Mouse (Mus musculus) forelimb bud, embryonic 11.5 days (tissue): ENCODE measurements at regions not wholly inside any gene's neighbourhood (a gene's known extent, or its start where the extent isn't known, plus 50 kb on each side); places are given as distances from the start of the nearest gene placed in this dataset.
A peak's percentile ranks its signal among the peaks of the same experiment; 100 is the strongest.

Experiments
- DNase-seq: peaks from one replicate; pipeline ENCODE4 v3.0.0-alpha.2; 2012; ENCODE audit warnings: low read depth, low spot score

DNA sequence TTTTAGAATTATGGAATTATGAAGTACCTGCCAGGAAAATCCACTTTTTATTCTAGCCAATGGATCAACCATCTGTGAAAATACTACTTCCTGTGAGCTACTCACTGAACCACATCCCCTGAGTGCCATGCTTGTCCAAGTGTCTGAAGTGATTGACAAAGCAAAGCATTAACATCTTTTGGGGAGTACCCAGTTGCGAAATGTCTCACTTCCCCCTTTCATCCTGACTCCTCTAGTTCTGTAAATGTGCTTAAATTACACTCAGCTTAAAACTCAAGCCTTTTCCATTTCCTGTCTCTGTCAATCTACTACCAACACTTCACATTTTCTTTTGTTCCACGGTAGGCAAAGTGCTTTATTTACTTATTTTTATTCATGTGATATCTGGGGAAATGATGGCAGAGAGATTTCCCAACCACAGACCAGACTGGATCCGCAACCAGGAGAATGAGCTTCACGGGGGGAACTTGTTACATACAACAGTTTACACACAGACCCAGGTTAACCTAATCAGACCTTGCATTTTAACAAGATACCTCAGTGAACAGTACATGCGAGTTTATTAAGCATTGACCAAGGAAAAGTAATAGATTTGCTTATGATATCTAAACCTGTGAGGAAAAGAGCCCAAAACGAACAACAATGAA is 726.1 kb upstream of the Cited2 start:
- no peak for DNase-seq

DNA sequence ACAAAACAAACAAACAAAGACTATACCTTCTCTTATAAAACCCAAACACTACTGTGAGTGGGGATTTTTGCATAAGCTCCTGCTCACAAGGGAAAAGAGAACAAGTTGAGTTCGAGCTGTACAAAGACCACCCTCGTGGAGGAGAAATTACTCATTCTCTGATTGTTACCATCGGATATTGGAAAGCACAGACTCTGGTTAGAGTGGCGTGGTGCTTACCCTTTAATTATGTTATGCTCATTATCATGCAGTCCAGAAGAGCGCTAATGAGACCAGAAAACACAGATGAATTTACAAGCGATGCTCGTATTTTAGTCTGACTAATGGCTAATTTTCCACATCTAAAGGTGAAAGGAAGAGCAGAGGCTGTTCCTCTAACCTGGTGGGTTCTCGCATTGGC is 721.7 kb upstream of the Cited2 start:
- no peak for DNase-seq

DNA sequence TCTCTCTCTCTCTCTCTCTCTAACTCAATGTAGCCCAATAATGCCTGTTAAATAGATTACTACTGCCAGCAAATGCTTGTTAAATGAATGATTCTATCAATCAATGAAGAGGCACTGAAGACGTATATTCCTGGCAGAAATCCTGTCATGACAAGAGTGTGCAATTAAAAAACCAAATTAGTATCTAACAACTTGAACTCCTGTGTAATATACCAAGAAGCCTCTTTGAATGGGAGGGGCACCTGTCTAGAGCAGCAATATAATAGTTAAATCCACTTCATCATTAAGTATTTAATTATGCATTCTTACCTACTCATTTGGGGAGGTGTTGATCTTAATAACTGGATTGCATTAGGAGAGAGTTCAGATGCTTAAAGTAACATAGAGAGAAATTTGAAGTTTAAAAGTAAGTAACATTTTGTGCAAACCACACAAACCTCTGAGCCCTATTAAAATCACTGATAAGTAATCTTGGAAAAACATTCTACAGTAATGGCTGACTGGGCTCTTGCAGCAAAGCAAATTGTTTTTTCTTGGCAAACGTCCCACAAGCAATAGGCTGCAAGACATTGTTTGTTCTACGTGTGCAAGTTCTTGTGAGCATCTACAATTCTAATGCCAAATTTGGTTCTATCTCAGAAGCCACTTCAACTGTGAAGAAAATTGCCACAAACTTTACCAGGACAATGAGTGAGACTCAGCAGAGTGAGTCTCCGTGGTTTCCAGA is 719.7 kb upstream of the Cited2 start:
- no peak for DNase-seq

DNA sequence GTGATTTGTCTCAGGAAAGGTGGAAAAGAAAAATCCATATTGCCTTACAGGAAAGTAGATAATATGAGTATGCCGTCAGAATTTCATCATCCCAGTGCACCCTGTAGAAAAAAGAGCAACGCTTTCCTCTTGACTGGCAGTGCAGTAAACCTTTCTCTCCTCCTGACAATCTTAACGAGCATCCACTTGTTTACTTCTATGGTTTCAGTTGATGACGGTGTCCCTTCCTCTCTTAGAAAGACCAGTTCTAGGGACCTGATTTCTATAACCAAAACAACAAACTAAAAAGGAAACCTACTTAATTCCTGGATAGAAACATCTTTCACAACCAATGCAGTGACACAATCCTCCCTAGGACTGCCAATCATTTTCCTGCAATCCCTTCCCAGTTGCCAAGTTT is 714.3 kb upstream of the Cited2 start:
- DNase-seq = no peak

DNA sequence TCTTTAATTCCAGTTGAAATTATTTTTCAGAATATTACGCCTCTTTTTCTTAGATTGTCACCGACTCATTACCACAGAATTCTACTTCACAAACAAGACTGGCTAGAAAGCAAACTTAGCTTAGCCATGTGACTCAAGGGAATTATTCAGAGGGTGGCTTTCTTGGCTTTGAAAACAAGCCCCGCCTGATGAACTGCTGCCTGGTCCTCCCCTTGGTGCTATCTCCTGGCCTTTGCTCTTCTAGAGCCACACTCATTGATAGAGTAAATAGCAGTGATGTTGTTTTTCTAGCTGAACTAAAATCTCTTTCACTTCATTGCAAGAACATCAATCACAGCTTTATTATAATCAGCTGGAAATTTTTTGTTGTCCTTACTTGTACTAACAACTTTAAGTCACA is 713.0 kb upstream of the Cited2 start:
- DNase-seq = no peak

DNA sequence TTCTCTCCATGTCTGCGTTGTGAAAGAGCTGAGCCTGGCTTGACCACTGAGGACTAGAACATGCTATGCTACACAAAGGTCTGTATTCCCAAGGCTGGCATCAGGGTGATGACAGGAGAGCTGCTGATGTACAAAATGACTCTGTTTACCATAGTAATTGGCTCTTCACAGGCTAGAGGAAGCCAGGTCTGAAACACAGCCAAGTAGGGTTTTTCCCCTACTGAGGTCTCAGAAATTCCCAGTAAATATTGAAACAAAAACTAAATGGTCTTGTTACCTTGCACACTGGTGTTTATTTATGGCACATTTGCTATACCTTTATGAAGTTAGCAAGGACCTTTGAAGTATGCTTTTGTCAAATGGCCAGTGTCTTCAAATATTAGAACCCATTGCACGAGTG is 711.1 kb upstream of the Cited2 start:
- DNase-seq = no peak

DNA sequence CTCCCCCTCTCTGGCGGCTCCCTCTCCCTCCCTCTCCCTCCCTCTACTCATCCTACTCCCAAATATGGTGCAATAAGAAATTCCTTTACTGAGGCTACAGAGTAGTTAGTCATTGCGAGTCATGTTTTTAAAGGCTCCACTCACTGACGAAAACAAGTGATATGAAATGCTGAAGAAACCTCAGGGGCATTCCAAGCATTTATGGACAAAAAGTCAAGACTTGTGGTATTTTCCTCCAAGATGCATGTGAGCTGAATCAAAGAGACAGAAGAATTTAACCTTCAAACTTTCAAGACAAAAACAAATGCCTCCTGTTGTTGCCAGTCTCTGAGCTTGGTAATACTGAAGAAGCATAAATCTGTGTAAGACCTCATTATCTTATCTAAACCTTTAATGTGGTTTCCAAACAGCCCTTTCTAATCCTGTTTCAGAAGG is 710.5 kb upstream of the Cited2 start:
- no peak for DNase-seq

GRCm38 (mm10) chr10:17014826-17015225 is 708.2 kb upstream of the Cited2 start:
- no peak for DNase-seq

GRCm38 (mm10) chr10:17016854-17017253 is 706.2 kb upstream of the Cited2 start:
- DNase-seq = no peak

DNA sequence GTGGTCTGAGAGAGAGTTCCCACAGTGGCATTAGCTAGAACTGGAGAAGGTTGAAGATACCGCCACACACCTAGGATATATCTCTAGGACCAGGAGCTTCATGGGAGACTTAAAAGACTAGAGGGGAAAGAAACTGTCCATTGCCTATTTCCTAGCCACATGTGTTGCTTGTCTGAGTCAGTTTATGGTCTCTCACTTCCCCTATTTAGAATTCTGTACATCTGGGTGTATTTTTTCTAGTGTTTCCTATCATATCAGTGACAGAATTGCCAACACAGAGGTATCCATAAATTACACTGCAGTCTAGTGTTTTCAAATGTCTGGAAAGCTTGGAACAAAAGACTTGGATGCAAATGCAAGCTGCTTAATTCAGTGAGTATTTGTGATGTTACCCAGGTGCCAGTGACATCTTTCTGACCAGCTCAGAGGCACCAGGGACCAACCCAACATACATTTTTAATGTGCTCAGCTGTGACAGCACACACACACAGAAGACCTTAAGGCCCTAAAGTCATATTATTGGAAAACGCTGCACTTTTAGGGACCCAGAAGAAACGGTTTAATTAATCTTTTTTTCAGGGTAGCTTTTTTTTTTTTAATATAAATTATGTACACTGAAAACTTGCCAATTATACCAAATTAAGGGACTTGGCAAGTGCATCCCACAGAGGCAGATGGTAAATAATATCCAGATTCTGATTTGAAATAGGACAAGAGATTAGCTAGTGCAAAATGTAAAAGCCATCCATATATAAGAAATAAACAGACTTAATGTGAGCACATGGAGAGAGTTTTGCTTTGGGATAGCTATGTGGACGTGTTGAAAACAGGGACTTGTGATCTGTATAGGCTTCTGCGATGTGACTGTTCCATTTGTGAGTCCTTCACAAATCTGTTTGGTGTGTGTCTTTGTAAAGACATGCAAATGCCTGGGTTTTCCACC is 700.5 kb upstream of the Cited2 start:
- DNase-seq = no peak

DNA sequence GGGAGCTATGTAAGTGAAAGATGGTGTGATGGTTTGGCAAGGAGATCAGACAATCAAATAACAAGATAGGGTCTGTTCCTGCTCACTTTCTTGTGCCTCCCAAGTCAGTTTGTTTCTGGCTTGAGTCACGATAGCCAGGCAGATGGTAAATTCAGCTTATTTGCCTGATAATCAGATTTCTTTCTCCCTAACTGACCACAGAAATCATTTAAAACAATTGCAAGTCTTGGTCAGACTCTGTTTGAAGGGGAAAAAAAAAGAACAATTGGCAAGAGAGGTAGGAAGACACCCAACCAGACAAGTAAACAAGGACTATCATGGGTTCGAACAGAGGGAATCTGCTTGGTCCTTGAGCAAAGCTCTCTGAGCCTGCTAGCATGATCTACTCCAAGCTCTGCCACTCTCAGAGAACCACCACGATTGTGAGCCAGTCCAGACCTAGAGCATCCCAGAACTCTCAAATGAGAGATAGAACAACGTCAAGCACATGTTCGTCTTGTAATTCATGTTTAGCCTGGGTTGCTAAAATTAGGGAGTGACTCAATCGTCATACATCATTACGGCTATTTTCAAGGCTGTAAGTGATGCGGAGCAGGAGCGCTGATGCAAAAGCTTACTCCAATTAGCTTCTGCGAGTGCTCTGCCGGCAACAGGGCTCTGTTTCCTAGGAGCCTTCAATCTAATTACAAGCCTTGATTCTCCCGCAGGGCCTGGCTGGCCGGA is 699.3 kb upstream of the Cited2 start:
- peak; percentile 10 for DNase-seq

GRCm38 (mm10) chr10:17024294-17024665 is 698.7 kb upstream of the Cited2 start:
- no peak for DNase-seq

DNA sequence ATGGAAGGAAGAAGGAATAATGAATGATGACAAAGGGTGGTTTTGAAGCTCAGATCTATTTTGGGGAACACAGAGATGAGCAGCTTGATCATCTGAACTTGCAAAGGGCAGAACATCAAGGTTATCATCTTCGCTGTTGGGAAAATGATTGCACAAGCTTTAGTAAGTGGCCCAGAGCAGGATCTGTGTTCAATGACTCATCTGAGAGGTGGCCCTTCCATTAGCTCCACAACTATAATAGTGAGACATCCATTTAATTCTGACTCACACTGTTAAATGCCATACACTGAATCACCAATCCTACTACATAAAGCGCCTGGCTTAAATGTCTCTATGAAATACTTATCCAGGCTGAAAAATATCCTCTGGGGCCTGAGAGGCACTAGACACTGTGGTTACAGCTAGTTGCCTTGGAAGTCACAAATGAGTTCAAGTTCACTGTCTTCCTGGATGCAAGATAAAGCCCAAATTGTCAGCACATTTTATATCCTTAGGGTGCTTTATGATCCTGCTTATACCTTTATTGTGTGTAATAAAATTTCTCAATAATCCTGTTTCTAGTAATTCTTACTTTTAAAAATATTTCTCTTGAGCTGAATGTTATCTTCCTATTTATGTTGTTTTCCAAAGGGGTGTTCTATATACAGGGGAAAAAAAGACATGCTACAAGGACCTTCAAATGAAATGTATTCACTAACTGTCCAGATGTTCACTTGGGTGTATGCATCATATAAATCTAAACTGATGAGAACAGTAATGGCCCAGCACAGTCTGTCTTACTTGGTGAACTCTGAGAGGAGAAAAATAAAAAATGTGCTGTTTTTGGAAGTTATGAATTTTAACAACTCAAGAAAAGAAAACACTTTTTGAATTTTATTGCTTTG is 687.9 kb upstream of the Cited2 start:
- no peak for DNase-seq

- DNase-seq = no peak
Observed at GRCm38 (mm10) chr10:17038259-17039043, 684.6 kb upstream of the Cited2 start.

DNA sequence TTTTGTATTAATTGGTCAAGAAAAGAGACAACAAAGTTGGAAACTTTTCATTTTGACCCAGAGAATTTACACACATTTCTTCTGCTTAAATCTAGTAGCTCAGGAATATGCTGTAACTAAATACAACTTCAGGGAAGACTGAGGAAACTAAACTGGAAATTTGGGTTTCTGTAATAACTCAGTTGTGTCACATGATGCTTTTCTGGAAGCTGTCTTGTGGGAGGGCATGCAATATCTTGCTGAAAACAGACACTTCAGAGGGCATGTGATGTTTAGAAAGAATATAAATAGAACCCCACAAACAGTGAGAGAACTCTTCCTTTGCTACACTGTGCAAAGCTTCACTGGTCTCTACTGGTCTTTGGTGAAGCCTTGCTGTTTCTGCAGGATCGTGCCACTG is 680.9 kb upstream of the Cited2 start:
- DNase-seq = no peak

- no peak for DNase-seq
Observed at GRCm38 (mm10) chr10:17042973-17043372, 680.0 kb upstream of the Cited2 start.

GRCm38 (mm10) chr10:17046765-17047164 is 676.3 kb upstream of the Cited2 start:
- DNase-seq = no peak

GRCm38 (mm10) chr10:17072906-17073305 is 650.1 kb upstream of the Cited2 start:
- DNase-seq = no peak

GRCm38 (mm10) chr10:17074013-17074401 is 649.0 kb upstream of the Cited2 start:
- DNase-seq = no peak
